Mouse (Mus musculus) hindbrain, embryonic 14.5 days (tissue): Measurements from ENCODE around the gene Trabd. TPM values are rescaled to one million over a fixed set of nuclear protein-coding genes. Genes with fewer than 3 reads are reported as not detected.
A peak's percentile ranks its signal among the peaks of the same experiment; 100 is the strongest.

Experiments used
- ATAC-seq: fragments of 200-750 bp; cut with Nextera tagmentation; 2 replicates; pipeline ENCODE4 v1.8.0; 2017; ENCODE audit warnings: moderate number of reproducible peaks, mild to moderate bottlenecking, moderate TSS enrichment, moderate library complexity; ENCODE audit not compliant: low FRiP score
- DNase-seq: peaks from one replicate; pipeline ENCODE4 v3.0.0-alpha.2; 2015; ENCODE audit warnings: low spot score
- H3K27ac ChIP-seq: fragments of 300-500 bp; sonication (generic); 2 replicates; pipeline ENCODE4 v1.5.1; 2014; ENCODE audit warnings: mild to moderate bottlenecking, moderate library complexity
- H3K27me3 ChIP-seq: fragments of 300-500 bp; sonication (generic); 2 replicates; pipeline ENCODE4 v1.6.1; 2014; ENCODE audit warnings: mild to moderate bottlenecking, low read length, mixed read lengths; ENCODE audit not compliant: control insufficient read depth, insufficient read depth
- H3K36me3 ChIP-seq: fragments of 300-500 bp; sonication (generic); replicated peaks from 2 replicates; pipeline ENCODE4 v1.6.1; 2014; ENCODE audit not compliant: control insufficient read depth, insufficient read depth
- H3K4me1 ChIP-seq: fragments of 300-500 bp; sonication (generic); replicated peaks from 2 replicates; pipeline ENCODE4 v1.6.1; 2014; ENCODE audit warnings: antibody characterized with exemption, low read length, mixed read lengths; ENCODE audit not compliant: control insufficient read depth, insufficient read depth
- H3K4me2 ChIP-seq: fragments of 300-500 bp; sonication (generic); replicated peaks from 2 replicates; pipeline ENCODE4 v1.6.1; 2014; ENCODE audit warnings: mild to moderate bottlenecking, moderate library complexity
- H3K4me3 ChIP-seq: fragments of 300-500 bp; sonication (generic); replicated peaks from 2 replicates; pipeline ENCODE4 v1.5.1; 2014; ENCODE audit warnings: mild to moderate bottlenecking, low read length
- H3K9ac ChIP-seq: fragments of 300-500 bp; sonication (generic); 2 replicates; pipeline ENCODE4 v1.6.1; 2014
- H3K9me3 ChIP-seq: fragments of 300-500 bp; sonication (generic); 2 replicates; pipeline ENCODE4 v1.6.1; 2016; ENCODE audit warnings: low read length; ENCODE audit not compliant: control insufficient read depth
- WGBS: fragments of 180-500 bp; shearing (Covaris S2); extraction: QIAGEN DNeasy Blood & Tissue Kit; methylation state at CpG from one replicate; pipeline ENCODE4 v1.1.7; 2014; 5-methylcytosine and 5-hydroxymethylcytosine counted together
- polyA plus RNA-seq: library from polyadenylated mRNA; unstranded; fragments of >200 nt; fragmentation: Nextera tagmentation; extraction: Ambion mirVana; gene quantifications from 2 replicates; pipeline ENCODE4 v1.2.1, GENCODE M21; 2014

Trabd gene
- polyA plus RNA-seq, 1 experiment from 2014 or later = 34.2 TPM

DNA sequence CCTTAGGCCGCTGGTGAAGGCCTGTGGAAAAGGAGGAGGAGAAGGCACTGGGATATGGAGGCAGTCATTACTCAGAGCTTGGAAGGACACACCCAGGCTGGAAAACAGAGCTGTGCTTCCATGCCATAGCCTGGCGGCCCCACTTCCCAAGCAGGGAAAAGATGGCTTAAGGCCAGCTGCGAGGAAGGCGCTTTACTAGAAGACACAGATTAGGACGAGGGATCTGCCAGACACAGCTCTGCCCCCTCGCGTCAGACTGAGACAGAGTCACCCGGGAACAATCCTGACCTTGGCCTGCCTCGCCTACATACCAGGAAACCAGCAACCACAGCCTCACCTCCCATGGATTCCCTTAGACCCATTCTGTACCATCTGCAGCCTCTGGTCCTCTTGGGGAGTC lies 35.2 kb downstream of the Trabd start:
- no peak for DNase-seq
- H3K4me2 ChIP-seq = no peak overlapping the region
- H3K4me3 ChIP-seq = no peak overlapping the region
- WGBS = 87% methylated on average over 9 of the region's 9 CpGs
- peaks cover 98% of the 10 kb centered on the region for H3K36me3 ChIP-seq
- no peak for ATAC-seq
- no peak overlapping the region for H3K27ac ChIP-seq
- H3K27me3 ChIP-seq = no peaks in the 10 kb centered on the region
- H3K4me1 ChIP-seq = no peaks in the 10 kb centered on the region
- H3K9me3 ChIP-seq = no peaks in the 10 kb centered on the region
- no peak overlapping the region for H3K9ac ChIP-seq

- Histone ChIP-seq H3K9me3 (no peaks in the 10 kb centered on the region), H3K27me3 (no peaks in the 10 kb centered on the region), H3K27ac (no peak overlapping the region), H3K4me3 (no peak overlapping the region), H3K4me2 (no peak overlapping the region), H3K36me3 (peaks cover 60% of the 10 kb centered on the region), H3K4me1 (peaks cover 25% of the 10 kb centered on the region), H3K9ac (no peak overlapping the region)
- no peak for DNase-seq
- no peak for ATAC-seq
Observed at GRCm38 (mm10) chr15:89118007-89118406, 43.1 kb downstream of the Trabd start.

GRCm38 (mm10) chr15:89122649-89123366 lies 47.9 kb downstream of the Trabd start, which contains the start of gene Tubgcp6:
Gene Tubgcp6, minus strand, starts transcription at chr15:89123112.
- Histone ChIP-seq H3K36me3 (peaks cover 27% of the 10 kb centered on the region; the same call in 1 of the 2 replicates), H3K9me3 (no peaks in the 10 kb centered on the region), H3K27ac (peak within 1 kb of the TSS; percentile 87), H3K27me3 (no peaks in the 10 kb centered on the region), H3K9ac (peak within 1 kb of the TSS; percentile 71), H3K4me1 (peaks cover 38% of the 10 kb centered on the region), H3K4me2 (peak within 1 kb of the TSS; percentile 98), H3K4me3 (peak within 1 kb of the TSS; percentile 86)
- peak; percentile 83 for ATAC-seq
- DNase-seq = peak; percentile 98
- WGBS = under 1% methylated on average over 47 of the region's 47 CpGs

DNA sequence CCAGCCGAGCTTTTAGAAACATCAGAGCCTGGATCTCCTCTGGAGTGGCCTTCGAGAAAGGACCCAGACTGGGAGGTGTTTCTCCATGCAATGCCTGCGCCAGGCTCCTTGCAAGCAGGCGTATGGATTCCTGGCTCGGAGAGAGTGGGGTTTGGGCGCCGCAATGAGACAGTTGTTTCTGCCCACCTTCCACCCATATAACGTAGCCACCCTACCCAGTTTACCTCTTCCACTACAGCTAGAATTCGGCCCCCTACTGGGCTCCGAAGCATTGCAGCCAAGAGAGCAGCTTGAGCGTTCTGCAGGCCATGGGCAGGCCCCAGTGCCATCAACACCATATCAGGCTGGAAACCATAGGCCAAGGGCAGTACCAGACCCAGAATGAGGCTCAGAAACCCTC lies 48.7 kb downstream of the Trabd start:
- Histone ChIP-seq H3K9me3 (no peaks in the 10 kb centered on the region), H3K4me2 (peak overlapping the region; percentile 98), H3K4me1 (peaks cover 42% of the 10 kb centered on the region), H3K36me3 (peaks cover 19% of the 10 kb centered on the region; the same call in 1 of the 2 replicates), H3K9ac (peak overlapping the region; percentile 71), H3K27me3 (no peaks in the 10 kb centered on the region), H3K4me3 (peak overlapping the region; percentile 86), H3K27ac (peak overlapping the region; percentile 87)
- ATAC-seq = peak; percentile 1; the same call in 1 of the 2 replicates
- DNase-seq = peak; percentile 58
- 33% methylated on average over 11 of the region's 11 CpGs for WGBS

DNA sequence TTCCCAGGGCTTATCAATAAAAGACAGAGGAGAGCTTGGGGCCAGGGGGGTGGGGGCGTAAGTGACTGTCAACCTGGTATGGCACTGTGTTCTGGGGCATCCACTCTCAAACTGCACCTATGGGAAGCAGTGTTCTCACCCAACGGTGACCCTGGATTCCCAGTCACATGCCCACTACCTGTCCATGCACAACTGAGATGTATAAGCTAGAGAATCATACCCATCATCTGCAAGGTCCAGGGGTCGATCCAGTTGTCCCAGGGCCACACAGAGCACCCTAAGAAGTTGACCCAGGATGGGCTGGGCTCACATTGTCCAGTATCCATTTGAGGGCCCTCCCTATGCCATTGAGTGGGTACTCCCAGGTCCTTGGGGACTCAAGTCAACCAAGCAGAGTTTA lies 49.4 kb downstream of the Trabd start:
- peak overlapping the region; percentile 87; the same call in 1 of the 2 replicates for H3K27ac ChIP-seq

GRCm38 (mm10) chr15:89125351-89125750 lies 50.4 kb downstream of the Trabd start:
- peaks cover 41% of the 10 kb centered on the region for H3K4me1 ChIP-seq
- no peak overlapping the region for H3K9ac ChIP-seq
- WGBS = 92% methylated on average over 9 of the region's 9 CpGs
- H3K4me3 ChIP-seq = no peak overlapping the region
- peaks cover 10% of the 10 kb centered on the region; the same call in 1 of the 2 replicates for H3K36me3 ChIP-seq
- DNase-seq (no peak), ATAC-seq (no peak)
- H3K9me3 ChIP-seq = no peaks in the 10 kb centered on the region
- H3K4me2 ChIP-seq = no peak overlapping the region
- no peak overlapping the region for H3K27ac ChIP-seq
- H3K27me3 ChIP-seq = no peaks in the 10 kb centered on the region

More for the DNA sequence above, 49.4 kb downstream of the Trabd start:
- Histone ChIP-seq H3K36me3 (peaks cover 15% of the 10 kb centered on the region; the same call in 1 of the 2 replicates), H3K9me3 (no peaks in the 10 kb centered on the region), H3K27me3 (no peaks in the 10 kb centered on the region), H3K4me3 (no peak overlapping the region), H3K4me2 (0 out of 2 replicates have a peak overlapping the region, but pooled peaks have one; percentile 98), H3K4me1 (peaks cover 47% of the 10 kb centered on the region), H3K9ac (peak overlapping the region; percentile 71; the same call in 1 of the 2 replicates)
- DNase-seq (no peak), ATAC-seq (no peak)
- 95% methylated on average over 3 of the region's 3 CpGs for WGBS

DNA sequence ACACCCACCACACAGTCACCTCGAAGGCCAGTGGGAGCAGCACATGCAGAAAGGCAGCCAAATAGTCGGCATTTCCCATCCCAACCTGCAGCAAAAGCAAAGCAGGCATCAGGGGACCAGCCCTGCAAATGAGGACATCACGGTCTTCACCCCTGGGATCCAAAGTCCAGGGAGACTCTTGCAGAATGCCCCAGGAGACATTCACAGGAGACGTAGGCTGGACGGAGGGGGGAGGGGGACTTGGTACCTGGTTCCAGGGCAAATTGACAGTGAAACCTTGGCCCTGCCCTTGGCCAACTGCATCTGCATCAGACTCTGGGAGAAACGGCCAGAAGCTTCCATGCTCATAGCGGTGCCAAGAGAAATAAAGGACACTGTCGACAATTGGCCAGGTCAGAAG lies 51.7 kb downstream of the Trabd start:
- ATAC-seq (no peak), DNase-seq (no peak)
- H3K4me1 ChIP-seq = peaks cover 29% of the 10 kb centered on the region
- H3K9me3 ChIP-seq = no peaks in the 10 kb centered on the region
- 92% methylated on average over 8 of the region's 8 CpGs for WGBS
- H3K36me3 ChIP-seq = peaks cover 10% of the 10 kb centered on the region; the same call in 1 of the 2 replicates
- no peak overlapping the region for H3K9ac ChIP-seq
- no peak overlapping the region for H3K4me3 ChIP-seq
- no peaks in the 10 kb centered on the region for H3K27me3 ChIP-seq
- no peak overlapping the region for H3K4me2 ChIP-seq
- H3K27ac ChIP-seq = no peak overlapping the region

DNA sequence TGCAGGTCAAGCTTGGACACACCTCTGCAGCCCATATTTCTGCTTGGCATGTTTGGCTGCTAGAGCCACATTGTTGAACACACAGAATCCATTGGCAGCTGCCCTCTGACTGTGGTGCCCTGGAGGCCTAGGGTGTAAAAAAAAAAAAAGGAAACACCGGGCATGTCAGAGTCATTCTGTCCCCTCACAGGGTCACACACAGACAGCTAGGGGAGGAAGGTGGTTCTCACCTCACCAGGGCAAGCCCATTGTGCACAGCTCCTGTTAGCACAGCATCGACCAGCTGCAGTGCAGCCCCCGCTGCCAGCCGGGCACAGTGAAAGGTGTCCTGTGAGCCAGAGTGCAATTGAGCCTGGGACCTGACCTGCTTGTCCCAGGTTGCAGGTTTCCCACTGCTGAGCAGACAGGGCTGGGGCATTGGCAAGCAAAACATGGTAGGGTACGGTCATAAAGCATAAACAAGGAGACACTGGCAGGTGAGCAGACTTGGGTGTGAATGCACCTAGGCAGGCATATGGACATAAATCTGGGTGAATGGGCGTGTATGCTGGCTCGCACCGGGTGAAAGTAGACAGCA lies 52.5 kb downstream of the Trabd start:
- peaks cover 21% of the 10 kb centered on the region for H3K4me1 ChIP-seq
- peak overlapping the region; percentile 69 for H3K4me2 ChIP-seq
- H3K9ac ChIP-seq = peak overlapping the region; percentile 56
- WGBS = 91% methylated on average over 8 of the region's 8 CpGs
- H3K9me3 ChIP-seq = no peaks in the 10 kb centered on the region
- ATAC-seq (no peak), DNase-seq (no peak)
- no peak overlapping the region for H3K27ac ChIP-seq
- H3K36me3 ChIP-seq = peaks cover 10% of the 10 kb centered on the region; the same call in 1 of the 2 replicates
- peak overlapping the region; percentile 43 for H3K4me3 ChIP-seq
- no peaks in the 10 kb centered on the region for H3K27me3 ChIP-seq
